Mouse (Mus musculus) thymus, adult 2 months (tissue): Measurements from ENCODE around the gene Fam69b.

Source experiments
- CTCF ChIP-seq: fragments of 200-500 bp; IDR thresholded peaks from 2 replicates; pipeline ENCODE4 v1.5.1; 2012; ENCODE audit warnings: mild to moderate bottlenecking, control low read depth, low read length, moderate library complexity, borderline replicate concordance; ENCODE audit not compliant: control insufficient read depth, poor library complexity, insufficient read depth; ENCODE audit errors: extremely low read depth
- POLR2A ChIP-seq: fragments of 200-500 bp; IDR thresholded peaks from 2 replicates; pipeline ENCODE4 v1.6.1; 2012; ENCODE audit warnings: mild to moderate bottlenecking, low read length, control low read depth, moderate library complexity; ENCODE audit not compliant: control insufficient read depth, poor library complexity, insufficient read depth; ENCODE audit errors: extremely low read depth

GRCm38 (mm10) chr2:26668746-26669145 lies 40.5 kb downstream of the Fam69b start:
- TF ChIP-seq CTCF (no peak), POLR2A (no peak)
